Mouse (Mus musculus): Measurements from ENCODE around the gene Parp1.
"Not testable (repeated sequence)": the region's sequence is repeated elsewhere in the genome, so short reads cannot be mapped to it uniquely, and the experiment has no call there.

Gene Parp1

DNA sequence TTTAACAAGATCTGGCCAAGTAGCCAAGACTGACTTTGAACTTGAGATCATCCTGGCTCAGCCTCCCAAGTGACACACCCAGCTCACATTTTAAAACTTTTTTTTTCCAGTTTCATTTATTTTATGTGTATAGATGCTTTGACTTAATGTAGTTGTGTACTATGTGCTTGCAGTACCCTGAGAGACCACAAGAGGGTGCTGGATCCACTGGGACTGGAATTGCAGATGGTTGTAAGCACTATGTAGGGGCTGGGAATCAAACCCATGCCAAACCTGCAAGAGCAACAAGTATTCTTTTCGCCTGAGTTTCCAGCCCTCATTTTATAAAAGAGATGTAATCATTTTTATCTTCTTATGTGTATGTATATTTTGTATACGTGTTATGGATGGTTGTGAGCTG is 55.2 kb downstream of the Parp1 start:
- DNase-seq (ENCODE audit: inconsistent age in 2 of 2, low spot score in 1 of 2), result no peak

DNA sequence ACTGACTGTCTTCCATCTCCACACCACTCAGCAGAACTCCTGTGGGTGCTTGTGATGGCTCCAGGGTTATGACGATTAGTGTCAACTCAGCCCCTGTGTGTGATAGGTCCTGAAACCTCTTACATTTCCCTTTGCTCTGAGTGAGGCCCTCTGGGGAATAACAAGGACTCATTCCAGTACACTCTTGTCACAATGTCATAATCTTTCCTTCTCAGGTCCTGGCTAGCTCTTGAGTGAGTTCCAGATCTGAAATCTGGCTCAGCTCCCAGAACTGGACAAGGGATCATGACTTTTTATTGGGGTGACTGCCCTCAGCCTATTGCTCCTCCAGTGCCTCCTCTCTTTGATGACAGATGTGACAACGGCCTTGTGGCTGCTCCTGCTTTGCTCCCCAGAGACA is 57.4 kb downstream of the Parp1 start:
- peak; percentile 79 to 92 for DNase-seq (ENCODE audit: inconsistent age in 2 of 2, low spot score in 1 of 2)

DNA sequence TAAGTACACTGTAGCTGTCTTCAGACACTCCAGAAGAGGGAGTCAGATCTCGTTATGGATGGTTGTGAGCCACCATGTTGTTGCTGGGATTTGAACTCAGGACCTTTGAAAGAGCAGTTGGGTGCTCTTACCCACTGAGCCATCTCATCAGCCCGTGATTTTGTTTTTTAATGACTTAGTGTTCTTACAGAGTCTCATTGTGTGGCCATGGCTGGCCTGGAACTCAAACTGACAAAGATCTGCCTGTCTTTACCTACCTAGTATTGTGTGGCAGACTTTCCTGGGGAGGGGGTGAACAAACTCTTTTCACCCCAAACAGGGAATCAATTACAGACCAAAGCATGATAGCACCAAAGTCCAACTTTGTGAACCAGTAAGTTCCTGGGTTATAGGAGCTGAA is 69.1 kb downstream of the Parp1 start:
- not testable (repeated sequence) for DNase-seq (ENCODE audit: inconsistent age in 2 of 2, low spot score in 1 of 2)

GRCm38 (mm10) chr1:180639416-180640401 is 71.0 kb downstream of the Parp1 start:
- no peak for DNase-seq (ENCODE audit: inconsistent age in 2 of 2, low spot score in 1 of 2)

DNA sequence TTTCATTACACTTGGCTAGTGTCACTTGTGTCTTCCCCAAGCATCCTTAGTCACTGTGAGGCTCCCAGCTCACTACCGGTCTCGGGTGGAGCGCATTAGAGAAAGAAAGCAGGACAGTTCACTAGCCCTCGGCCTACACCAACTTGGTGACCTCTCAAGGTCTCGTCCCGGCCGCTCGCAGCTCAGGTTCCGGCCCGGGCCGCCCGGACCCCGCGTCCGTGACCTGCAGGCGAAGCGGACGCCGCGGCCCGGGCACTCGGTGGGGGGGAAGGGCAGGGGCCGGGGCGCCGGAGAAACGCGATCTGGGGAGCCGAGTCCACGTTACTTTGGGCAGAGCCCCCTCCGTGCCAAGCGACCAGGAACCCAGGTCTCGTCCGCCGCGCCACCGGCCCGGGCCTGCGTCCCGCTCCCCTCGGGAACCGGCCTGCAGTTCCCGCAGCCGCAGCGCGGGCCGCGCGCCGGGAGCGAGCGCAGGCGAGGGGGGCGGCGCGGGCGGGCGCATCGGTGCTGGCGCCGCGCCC is 71.9 kb downstream of the Parp1 start:
- peak in 1 of 2 experiments; percentile 85 for DNase-seq (ENCODE audit: inconsistent age in 2 of 2, low spot score in 1 of 2)

DNA sequence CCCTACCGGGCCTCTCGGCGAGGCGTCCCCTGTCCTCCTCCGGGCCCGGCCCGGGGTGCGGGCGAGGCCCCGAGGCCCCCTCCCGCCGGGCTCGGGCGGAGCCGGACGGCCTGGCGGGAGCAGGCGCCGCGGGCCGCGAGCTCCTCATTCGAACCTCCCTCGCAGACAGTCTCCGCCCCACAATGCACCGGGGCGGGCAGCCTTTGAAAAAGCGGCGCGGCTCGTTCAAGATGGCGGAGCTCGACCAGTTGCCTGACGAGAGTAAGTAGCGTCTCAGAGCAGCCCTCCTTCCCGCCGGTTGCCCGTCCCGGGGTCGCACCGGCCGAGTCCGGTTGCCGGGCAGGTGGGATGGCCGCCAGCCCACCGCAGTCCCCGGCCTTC is 72.4 kb downstream of the Parp1 start, which contains the start of gene Lin9:
Lin9 (plus strand) TSS at position 14 of the 381 bp plus-strand sequence.
- DNase-seq (ENCODE audit: inconsistent age in 2 of 2, low spot score in 1 of 2), result peak; percentile 89 to 97

- no peak for DNase-seq (ENCODE audit: inconsistent age in 2 of 2, low spot score in 1 of 2)
Observed at GRCm38 (mm10) chr1:180641518-180642227, 72.9 kb downstream of the Parp1 start.

DNA sequence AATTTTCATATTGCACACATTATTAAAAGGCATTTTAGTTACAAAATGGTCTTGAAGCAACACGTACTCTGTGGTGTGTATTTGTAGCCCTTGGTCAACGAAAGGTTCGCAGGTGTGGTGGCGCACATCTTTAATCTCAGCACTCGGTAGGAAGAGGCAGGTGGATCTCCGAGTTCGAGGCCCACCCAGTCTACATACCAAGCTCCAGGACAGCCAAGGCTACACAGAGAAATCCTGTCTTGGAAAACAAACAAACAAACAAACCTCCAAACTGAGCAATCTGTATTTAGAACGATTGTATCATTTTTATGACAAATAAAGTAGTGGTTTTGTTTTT is 73.5 kb downstream of the Parp1 start:
- DNase-seq (ENCODE audit: inconsistent age in 2 of 2, low spot score in 1 of 2), result no peak

Data from adrenal gland, adult (tissue).